Mouse (Mus musculus) hematopoietic stem cell, adult 5-6 weeks (primary cell): Measurements from ENCODE around the gene Parp2. TPM values are rescaled to one million over a fixed set of nuclear protein-coding genes. Genes with fewer than 3 reads are reported as not detected.
A peak's percentile ranks its signal among the peaks of the same experiment; 100 is the strongest.

Source experiments
- ATAC-seq, 2 experiments: fragments of 125-278 bp in 1 of 2; replicated peaks in 1 of 2; 2 replicates each; pipeline ENCODE4 v1.8.0; 2016 to 2017; ENCODE audit warnings: inconsistent platforms in 2 of 2, mild to moderate bottlenecking in 2 of 2, moderate number of reproducible peaks in 2 of 2, low read depth in 1 of 2, moderate TSS enrichment in 1 of 2; ENCODE audit not compliant: low FRiP score in 2 of 2, poor library complexity in 2 of 2, severe bottlenecking in 2 of 2, insufficient read depth in 1 of 2, low TSS enrichment in 1 of 2
- total RNA-seq: library from RNA; stranded (forward); fragments of 172-1452, 232-1000 nt; gene quantifications from 2 replicates; pipeline ENCODE4 v1.2.3, GENCODE M21; 2017

Gene Parp2
- 91.4 and 97.5 TPM in 2 replicates for total RNA-seq

GRCm38 (mm10) chr14:50807487-50808072, at the start of gene Parp2, which contains the start of gene Ccnb1ip1:
Parp2 (plus strand) TSS chr14:50807841.
Ccnb1ip1 (minus strand) TSS chr14:50807732.
- peak; percentile 97 to 99 for ATAC-seq

- ATAC-seq = no peak
These were observed 49.1 kb upstream of the Parp2 start for GRCm38 (mm10) chr14:50758416-50759085.

- ATAC-seq = no peak
These were observed 41.9 kb upstream of the Parp2 start for GRCm38 (mm10) chr14:50765736-50766135.

GRCm38 (mm10) chr14:50771342-50771741, 36.3 kb upstream of the Parp2 start:
- ATAC-seq = no peak

GRCm38 (mm10) chr14:50782166-50782565, 25.5 kb upstream of the Parp2 start:
- no peak for ATAC-seq

GRCm38 (mm10) chr14:50784391-50785250, 23.0 kb upstream of the Parp2 start:
- no peak; a peak in 1 of 4 replicates for ATAC-seq

- peak; percentile 98 to 99 for ATAC-seq
These were observed 22.4 kb upstream of the Parp2 start, which contains the start of gene Ttc5 for GRCm38 (mm10) chr14:50785251-50785637. Ttc5 (minus strand) TSS chr14:50785519.

- ATAC-seq = no peak
These were observed 19.5 kb upstream of the Parp2 start for GRCm38 (mm10) chr14:50788157-50788556.

- no peak for ATAC-seq
These were observed 12.2 kb upstream of the Parp2 start for GRCm38 (mm10) chr14:50795261-50795935.

GRCm38 (mm10) chr14:50795965-50796364, 11.7 kb upstream of the Parp2 start:
- no peak for ATAC-seq

- ATAC-seq = no peak
These were observed 11.2 kb upstream of the Parp2 start for GRCm38 (mm10) chr14:50796464-50796863.

GRCm38 (mm10) chr14:50798512-50798911, 9.1 kb upstream of the Parp2 start:
- ATAC-seq = 0 out of 4 replicates have a peak, but pooled peaks have one; percentile 34 to 44

- ATAC-seq = peak; percentile 59 to 75; a peak in 3 of 4 replicates
These were observed 8.0 kb upstream of the Parp2 start for GRCm38 (mm10) chr14:50799502-50800259.

- ATAC-seq = no peak
These were observed 5.2 kb upstream of the Parp2 start for GRCm38 (mm10) chr14:50802441-50802840.

- ATAC-seq = no peak
These were observed 4.6 kb upstream of the Parp2 start for GRCm38 (mm10) chr14:50802843-50803562.

- ATAC-seq = no peak
These were observed 3.0 kb upstream of the Parp2 start for GRCm38 (mm10) chr14:50804683-50805082.
